Mouse (Mus musculus): ENCODE data around the gene Wdr12. TPM values are rescaled to one million over a fixed set of nuclear protein-coding genes. Genes with fewer than 3 reads are reported as not detected.
"Not testable (repeated sequence)": the region's sequence is repeated elsewhere in the genome, so short reads cannot be mapped to it uniquely, and the experiment has no call there.

The Wdr12 gene
- polyA plus RNA-seq, 1 experiment from 2014 or later: 48.8 TPM

- ATAC-seq (ENCODE audit: insufficient number of reproducible peaks, insufficient read depth, low FRiP score, low TSS enrichment, low read depth); H3K4me1 ChIP-seq (replicated peaks); H3K9ac ChIP-seq (replicated peaks); H3K36me3 ChIP-seq; H3K27ac ChIP-seq; H3K4me3 ChIP-seq (replicated peaks); H3K9me3 ChIP-seq; H3K4me2 ChIP-seq; H3K27me3 ChIP-seq: not testable (repeated sequence)
Measured at GRCm38 (mm10) chr1:60070725-60071124, 27.7 kb downstream of the Wdr12 start.

- 85% methylated on average over 3 of the region's 3 CpGs for WGBS
- ATAC-seq (ENCODE audit: insufficient number of reproducible peaks, insufficient read depth, low FRiP score, low TSS enrichment, low read depth): no peak
- Histone ChIP-seq H3K9me3 (no peaks in the 10 kb centered on the region), H3K27me3 (no peaks in the 10 kb centered on the region), H3K9ac (replicated peaks) (no peak overlapping the region), H3K4me1 (replicated peaks) (no peaks in the 10 kb centered on the region), H3K4me3 (replicated peaks) (no peak overlapping the region), H3K36me3 (no peaks in the 10 kb centered on the region), H3K27ac (no peak overlapping the region), H3K4me2 (no peak overlapping the region)
Measured at GRCm38 (mm10) chr1:60056310-60056709, 42.1 kb downstream of the Wdr12 start.

GRCm38 (mm10) chr1:60054659-60055058 is 43.8 kb downstream of the Wdr12 start:
- 39% methylated on average over 3 of the region's 3 CpGs for WGBS
- no peak for ATAC-seq (ENCODE audit: insufficient number of reproducible peaks, insufficient read depth, low FRiP score, low TSS enrichment, low read depth)
- no peak overlapping the region for H3K27ac ChIP-seq
- H3K4me2 ChIP-seq: no peak overlapping the region
- H3K9ac ChIP-seq (replicated peaks): no peak overlapping the region
- no peak overlapping the region for H3K4me3 ChIP-seq (replicated peaks)
- no peaks in the 10 kb centered on the region for H3K4me1 ChIP-seq (replicated peaks)
- no peaks in the 10 kb centered on the region for H3K36me3 ChIP-seq
- no peaks in the 10 kb centered on the region for H3K27me3 ChIP-seq
- no peaks in the 10 kb centered on the region for H3K9me3 ChIP-seq

DNA sequence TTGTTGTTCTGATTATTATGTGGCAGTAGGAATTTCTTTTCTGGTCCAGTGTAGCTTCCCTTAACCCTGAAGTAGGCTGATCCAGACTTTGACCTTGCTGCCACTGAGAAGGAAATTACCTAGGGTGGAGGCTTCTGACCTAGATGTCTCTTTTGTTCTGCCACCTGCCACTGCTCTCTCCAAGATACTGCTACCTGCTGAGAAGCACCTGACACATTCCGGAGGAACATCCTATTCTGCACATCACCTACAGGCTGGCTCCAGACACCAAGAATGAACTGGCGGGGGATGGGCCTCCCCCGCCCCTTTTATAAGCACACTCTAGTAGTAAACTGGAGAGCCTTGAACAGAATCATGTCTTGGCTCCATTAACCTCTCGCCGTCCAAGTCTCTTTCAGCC is 51.0 kb downstream of the Wdr12 start:
- H3K4me1 ChIP-seq (replicated peaks); H3K9me3 ChIP-seq; H3K4me3 ChIP-seq (replicated peaks); H3K27ac ChIP-seq; ATAC-seq (ENCODE audit: insufficient number of reproducible peaks, insufficient read depth, low FRiP score, low TSS enrichment, low read depth); H3K36me3 ChIP-seq; H3K4me2 ChIP-seq; H3K9ac ChIP-seq (replicated peaks): not testable (repeated sequence)
- WGBS: 92% methylated on average over 5 of the region's 5 CpGs
- peaks cover 16% of the 10 kb centered on the region for H3K27me3 ChIP-seq

DNA sequence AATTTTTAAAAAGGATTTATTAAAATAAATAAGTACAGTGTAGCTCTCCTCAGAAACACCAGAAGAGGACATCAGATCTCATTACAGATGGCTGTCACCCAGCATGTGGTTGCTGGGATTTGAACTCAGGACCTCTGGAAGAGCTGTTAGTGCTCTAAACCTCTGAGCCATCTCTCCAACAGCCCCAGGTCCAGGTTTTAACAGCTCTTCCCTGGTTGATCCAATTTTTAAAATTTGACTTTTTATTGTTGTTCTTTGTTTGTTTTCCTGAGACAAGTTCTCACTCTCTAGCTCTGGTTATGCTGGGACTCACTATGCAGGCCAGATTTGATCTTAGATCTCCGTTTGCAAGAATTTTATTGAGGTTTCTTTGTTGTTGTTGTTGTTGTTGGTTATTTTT is 53.9 kb downstream of the Wdr12 start:
- Histone ChIP-seq H3K27ac (no peak overlapping the region), H3K27me3 (peaks cover 23% of the 10 kb centered on the region), H3K36me3 (no peaks in the 10 kb centered on the region), H3K9ac (replicated peaks) (no peak overlapping the region), H3K4me2 (no peak overlapping the region), H3K4me3 (replicated peaks) (no peak overlapping the region), H3K9me3 (no peaks in the 10 kb centered on the region), H3K4me1 (replicated peaks) (no peaks in the 10 kb centered on the region)
- WGBS: 92% methylated on average over 1 of the region's 1 CpGs
- ATAC-seq (ENCODE audit: insufficient number of reproducible peaks, insufficient read depth, low FRiP score, low TSS enrichment, low read depth): no peak

- no peak within 1 kb of the TSS for H3K27ac ChIP-seq
- H3K4me3 ChIP-seq (replicated peaks): peak within 1 kb of the TSS; percentile 77
- H3K36me3 ChIP-seq: no peaks in the 10 kb centered on the region
- WGBS: 1% methylated on average over 84 of the region's 99 CpGs
- peak within 1 kb of the TSS; percentile 82 for H3K9ac ChIP-seq (replicated peaks)
- no peaks in the 10 kb centered on the region for H3K4me1 ChIP-seq (replicated peaks)
- ATAC-seq (ENCODE audit: insufficient number of reproducible peaks, insufficient read depth, low FRiP score, low TSS enrichment, low read depth): peak; percentile 71
- H3K9me3 ChIP-seq: no peaks in the 10 kb centered on the region
- peak within 1 kb of the TSS; percentile 92 for H3K4me2 ChIP-seq
- H3K27me3 ChIP-seq: peaks cover 23% of the 10 kb centered on the region
Measured at GRCm38 (mm10) chr1:60042796-60043469, 55.5 kb downstream of the Wdr12 start, which contains the start of gene Ica1l. Ica1l (minus strand) TSS chr1:60043184.

- Histone ChIP-seq H3K27me3 (peaks cover 23% of the 10 kb centered on the region), H3K4me3 (replicated peaks) (peak overlapping the region; percentile 77), H3K9me3 (no peaks in the 10 kb centered on the region), H3K27ac (no peak overlapping the region), H3K9ac (replicated peaks) (peak overlapping the region; percentile 82), H3K4me2 (peak overlapping the region; percentile 92), H3K36me3 (no peaks in the 10 kb centered on the region), H3K4me1 (replicated peaks) (no peaks in the 10 kb centered on the region)
- WGBS: 4% methylated on average over 19 of the region's 19 CpGs
- ATAC-seq (ENCODE audit: insufficient number of reproducible peaks, insufficient read depth, low FRiP score, low TSS enrichment, low read depth): no peak
Measured at GRCm38 (mm10) chr1:60042398-60042795, 56.0 kb downstream of the Wdr12 start.

DNA sequence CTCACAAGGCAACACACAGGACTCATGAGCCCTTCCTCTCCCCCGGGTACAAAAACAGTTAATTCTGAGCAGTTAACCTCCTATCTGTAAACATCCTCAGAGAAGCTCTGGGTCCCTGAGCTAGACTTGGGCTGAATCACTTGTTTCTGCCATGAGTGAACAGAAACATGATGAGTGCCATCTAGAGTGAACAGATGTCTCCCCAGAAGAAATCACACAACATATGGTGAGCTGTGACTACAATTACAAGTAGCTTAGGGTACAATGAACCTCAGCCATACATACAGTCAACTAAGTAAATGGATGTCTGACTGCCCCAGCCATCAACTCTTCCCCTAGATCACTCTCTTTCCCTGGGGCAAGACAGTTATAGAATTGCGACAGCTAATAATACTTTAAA is 63.4 kb downstream of the Wdr12 start:
- Histone ChIP-seq H3K9me3 (no peaks in the 10 kb centered on the region), H3K27me3 (no peaks in the 10 kb centered on the region), H3K9ac (replicated peaks) (no peak overlapping the region), H3K4me3 (replicated peaks) (no peak overlapping the region), H3K4me2 (no peak overlapping the region), H3K27ac (no peak overlapping the region), H3K36me3 (no peaks in the 10 kb centered on the region), H3K4me1 (replicated peaks) (no peaks in the 10 kb centered on the region)
- ATAC-seq (ENCODE audit: insufficient number of reproducible peaks, insufficient read depth, low FRiP score, low TSS enrichment, low read depth): no peak
- 83% methylated on average over 2 of the region's 2 CpGs for WGBS

Other genes with a start within 250 kb of the Wdr12 start
- gene Fam117b, start 185.6 kb downstream of the Wdr12 start, polyA plus RNA-seq (2016; fragmentation: Nextera tagmentation; extraction: Ambion mirVana): 17.6 and 19.0 TPM in 2 replicates
- gene Ica1l, start 55.5 kb downstream of the Wdr12 start, polyA plus RNA-seq (2016; fragmentation: Nextera tagmentation; extraction: Ambion mirVana): 1.5 and 2.4 TPM in 2 replicates
- 7.6 and 9.5 TPM in 2 replicates for gene Carf, start 398 bp downstream of the Wdr12 start, polyA plus RNA-seq (2016; fragmentation: Nextera tagmentation; extraction: Ambion mirVana)
- gene Nbeal1, start 82.0 kb upstream of the Wdr12 start, polyA plus RNA-seq (2016; fragmentation: Nextera tagmentation; extraction: Ambion mirVana): 9.0 and 10.8 TPM in 2 replicates
- gene Cyp20a1, start 244.7 kb upstream of the Wdr12 start, polyA plus RNA-seq (2016; fragmentation: Nextera tagmentation; extraction: Ambion mirVana): 20.0 and 23.9 TPM in 2 replicates